Mouse (Mus musculus): ENCODE data around the gene Pus10.
A peak's percentile ranks its signal among the peaks of the same experiment; 100 is the strongest.

Pus10 gene

GRCm38 (mm10) chr11:23676100-23676499 is 10.6 kb downstream of the Pus10 start:
- Histone ChIP-seq H3K36me3 (ENCODE audit: control insufficient read depth, insufficient read depth, low read length, poor library complexity, severe bottlenecking) (peaks cover 3% of the 10 kb centered on the region; the same call in 1 of the 2 replicates), H3K27me3 (ENCODE audit: control insufficient read depth, insufficient read depth, low read length, poor library complexity, severe bottlenecking) (no peaks in the 10 kb centered on the region)
- no peak for DNase-seq (ENCODE audit: low read depth, low spot score)

GRCm38 (mm10) chr11:23679044-23679642 is 13.7 kb downstream of the Pus10 start:
- Histone ChIP-seq H3K36me3 (ENCODE audit: control insufficient read depth, insufficient read depth, low read length, poor library complexity, severe bottlenecking) (0 out of 2 replicates have a peak, but pooled peaks cover 3% of the 10 kb centered on the region), H3K27me3 (ENCODE audit: control insufficient read depth, insufficient read depth, low read length, poor library complexity, severe bottlenecking) (no peaks in the 10 kb centered on the region)
- DNase-seq (ENCODE audit: low read depth, low spot score) = peak; percentile 91

DNA sequence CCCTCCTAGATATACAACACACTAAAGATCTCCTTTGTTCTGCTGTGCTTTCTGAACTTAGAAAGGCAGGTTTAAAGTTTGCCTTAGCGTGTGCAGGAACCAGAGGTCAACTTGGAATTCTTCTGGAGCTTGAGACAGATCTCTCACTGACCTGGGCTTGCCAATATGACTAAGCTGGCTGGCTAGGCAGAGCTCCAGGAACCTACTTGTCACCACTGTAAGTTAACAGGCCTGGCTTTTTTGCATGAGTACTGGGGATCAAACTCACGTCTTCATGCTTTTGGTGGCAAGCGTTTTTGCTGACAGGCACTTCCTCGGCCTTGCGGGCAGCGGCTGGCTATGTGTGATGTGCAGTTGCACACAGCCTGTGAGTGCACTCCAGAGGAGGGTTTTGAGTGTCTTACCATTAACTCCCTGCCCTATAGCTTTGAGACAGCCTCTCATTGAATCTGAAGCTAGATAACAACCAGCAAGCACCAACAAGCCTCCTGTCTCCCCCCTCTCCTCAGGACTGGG is 15.0 kb downstream of the Pus10 start:
- DNase-seq (ENCODE audit: low read depth, low spot score) = no peak
- no peaks in the 10 kb centered on the region for H3K27me3 ChIP-seq (ENCODE audit: control insufficient read depth, insufficient read depth, low read length, poor library complexity, severe bottlenecking)
- H3K36me3 ChIP-seq (ENCODE audit: control insufficient read depth, insufficient read depth, low read length, poor library complexity, severe bottlenecking) = 0 out of 2 replicates have a peak, but pooled peaks cover 3% of the 10 kb centered on the region

- H3K36me3 ChIP-seq (ENCODE audit: control insufficient read depth, insufficient read depth, low read length, poor library complexity, severe bottlenecking) = no peaks in the 10 kb centered on the region
- DNase-seq (ENCODE audit: low read depth, low spot score) = peak; percentile 63
These were observed 17.1 kb downstream of the Pus10 start for GRCm38 (mm10) chr11:23682561-23682960.

DNA sequence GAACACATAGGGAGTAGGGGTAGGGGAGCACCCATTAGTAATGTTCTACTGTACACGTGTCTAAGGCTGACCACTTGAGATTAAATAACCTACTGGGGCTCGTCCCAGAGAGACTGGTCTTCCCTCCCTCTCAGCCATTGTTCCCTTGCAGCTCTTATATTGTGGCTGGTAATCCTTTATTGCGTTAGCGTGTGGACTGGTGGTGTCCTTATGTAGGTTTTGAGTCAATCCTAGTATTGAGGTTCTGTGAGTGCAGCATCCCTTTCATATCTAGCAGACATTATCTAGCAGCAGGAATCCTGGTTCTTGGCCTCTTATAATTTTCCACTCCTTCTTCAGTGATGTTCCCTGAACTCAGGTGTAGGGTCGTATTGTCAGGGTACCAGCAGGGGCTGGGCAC is 21.2 kb downstream of the Pus10 start:
- 0 out of 2 replicates have a peak, but pooled peaks cover 3% of the 10 kb centered on the region for H3K36me3 ChIP-seq (ENCODE audit: control insufficient read depth, insufficient read depth, low read length, poor library complexity, severe bottlenecking)
- H3K27me3 ChIP-seq (ENCODE audit: control insufficient read depth, insufficient read depth, low read length, poor library complexity, severe bottlenecking) = no peaks in the 10 kb centered on the region
- no peak for DNase-seq (ENCODE audit: low read depth, low spot score)

More at GRCm38 (mm10) chr11:23682561-23682960, 17.1 kb downstream of the Pus10 start:
- H3K27me3 ChIP-seq (ENCODE audit: control insufficient read depth, insufficient read depth, low read length, poor library complexity, severe bottlenecking) = no peaks in the 10 kb centered on the region

- H3K36me3 ChIP-seq (ENCODE audit: control insufficient read depth, insufficient read depth, low read length, poor library complexity, severe bottlenecking) = 0 out of 2 replicates have a peak, but pooled peaks cover 3% of the 10 kb centered on the region
- peak; percentile 48 for DNase-seq (ENCODE audit: low read depth, low spot score)
- H3K27me3 ChIP-seq (ENCODE audit: control insufficient read depth, insufficient read depth, low read length, poor library complexity, severe bottlenecking) = no peaks in the 10 kb centered on the region
These were observed 22.6 kb downstream of the Pus10 start for GRCm38 (mm10) chr11:23688060-23688459.

- no peaks in the 10 kb centered on the region for H3K27me3 ChIP-seq (ENCODE audit: control insufficient read depth, insufficient read depth, low read length, poor library complexity, severe bottlenecking)
- 0 out of 2 replicates have a peak, but pooled peaks cover 3% of the 10 kb centered on the region for H3K36me3 ChIP-seq (ENCODE audit: control insufficient read depth, insufficient read depth, low read length, poor library complexity, severe bottlenecking)
- DNase-seq (ENCODE audit: low read depth, low spot score) = no peak
These were observed 27.8 kb downstream of the Pus10 start for GRCm38 (mm10) chr11:23693286-23693685.

GRCm38 (mm10) chr11:23695847-23696246 is 30.4 kb downstream of the Pus10 start:
- no peaks in the 10 kb centered on the region for H3K36me3 ChIP-seq (ENCODE audit: control insufficient read depth, insufficient read depth, low read length, poor library complexity, severe bottlenecking)
- peak; percentile 22 for DNase-seq (ENCODE audit: low read depth, low spot score)

DNA sequence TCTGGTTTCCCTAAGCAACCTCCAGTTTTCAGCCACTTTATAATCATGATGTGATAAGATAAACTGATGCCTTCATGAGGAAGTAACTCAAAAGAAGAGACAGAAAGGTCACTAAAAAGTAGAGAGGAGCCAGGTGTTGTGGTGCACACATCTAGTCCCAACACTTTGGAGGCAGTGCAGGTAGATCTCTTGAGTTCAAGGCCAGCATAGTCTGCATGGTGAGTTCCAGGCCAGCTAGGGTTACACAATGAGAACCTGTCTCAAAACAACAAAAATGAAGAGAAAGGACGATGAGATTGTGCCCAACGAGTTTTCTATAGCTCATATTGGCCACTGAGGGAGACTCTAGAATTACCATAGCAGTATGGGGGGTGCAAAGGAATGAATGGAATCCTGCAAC is 33.1 kb downstream of the Pus10 start:
- H3K36me3 ChIP-seq (ENCODE audit: control insufficient read depth, insufficient read depth, low read length, poor library complexity, severe bottlenecking) = no peaks in the 10 kb centered on the region
- no peaks in the 10 kb centered on the region for H3K27me3 ChIP-seq (ENCODE audit: control insufficient read depth, insufficient read depth, low read length, poor library complexity, severe bottlenecking)
- no peak for DNase-seq (ENCODE audit: low read depth, low spot score)

More at GRCm38 (mm10) chr11:23695847-23696246, 30.4 kb downstream of the Pus10 start:
- H3K27me3 ChIP-seq (ENCODE audit: control insufficient read depth, insufficient read depth, low read length, poor library complexity, severe bottlenecking) = no peaks in the 10 kb centered on the region

DNA sequence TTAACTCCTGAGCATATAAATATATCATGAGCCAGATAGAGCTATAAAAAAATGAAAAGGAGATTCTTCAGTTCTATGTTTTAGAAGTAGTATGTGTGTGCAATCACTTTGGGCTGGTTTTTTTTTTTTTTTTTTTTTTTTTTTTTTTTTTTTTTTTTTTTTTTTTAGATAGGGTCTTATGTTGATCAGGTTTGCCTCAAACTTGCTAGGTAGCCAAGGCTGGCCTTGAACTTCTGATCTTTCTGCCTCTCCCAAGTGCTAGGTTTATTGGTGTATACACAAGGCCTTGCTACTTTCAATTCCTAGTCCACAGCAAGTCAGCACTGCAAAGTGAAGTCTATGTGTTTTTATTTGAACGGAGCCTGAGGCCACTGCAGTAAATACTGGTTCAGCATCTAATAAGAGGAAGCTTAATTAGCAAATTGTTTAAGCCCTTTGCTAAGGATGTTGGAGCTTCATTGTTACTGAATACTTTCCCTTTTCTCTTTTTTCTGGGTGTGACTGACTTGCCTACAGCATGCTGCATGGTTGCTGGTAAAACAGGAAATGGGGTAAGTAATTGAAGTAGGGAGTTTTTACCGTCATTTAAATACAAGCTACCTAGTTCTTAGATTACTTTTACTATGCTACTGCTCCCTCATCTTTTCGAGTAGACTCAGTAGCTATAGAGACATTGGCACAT is 34.1 kb downstream of the Pus10 start:
- DNase-seq (ENCODE audit: low read depth, low spot score) = peak; percentile 68
- no peaks in the 10 kb centered on the region for H3K36me3 ChIP-seq (ENCODE audit: control insufficient read depth, insufficient read depth, low read length, poor library complexity, severe bottlenecking)

DNA sequence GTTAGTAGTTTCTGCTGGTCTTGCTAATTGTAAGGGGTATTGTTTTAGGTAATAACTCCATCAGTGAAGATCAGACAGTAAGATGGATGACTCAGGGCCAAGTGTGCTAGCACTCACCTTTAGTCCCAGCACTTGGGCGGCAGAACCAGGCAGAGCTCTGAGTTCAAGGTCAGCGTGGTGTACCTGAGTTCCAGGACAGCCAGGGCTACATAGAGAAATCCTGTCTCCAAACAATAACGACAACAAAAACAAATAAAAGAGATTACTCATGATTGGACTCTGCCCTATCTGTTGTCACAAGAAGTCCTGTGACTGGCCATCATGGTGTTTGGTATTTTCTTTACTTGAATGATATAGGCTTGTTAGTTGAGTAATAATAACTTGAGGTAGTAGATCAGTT is 36.4 kb downstream of the Pus10 start:
- no peaks in the 10 kb centered on the region for H3K36me3 ChIP-seq (ENCODE audit: control insufficient read depth, insufficient read depth, low read length, poor library complexity, severe bottlenecking)
- H3K27me3 ChIP-seq (ENCODE audit: control insufficient read depth, insufficient read depth, low read length, poor library complexity, severe bottlenecking) = no peaks in the 10 kb centered on the region
- no peak for DNase-seq (ENCODE audit: low read depth, low spot score)

More for the DNA sequence above, 34.1 kb downstream of the Pus10 start:
- no peaks in the 10 kb centered on the region for H3K27me3 ChIP-seq (ENCODE audit: control insufficient read depth, insufficient read depth, low read length, poor library complexity, severe bottlenecking)

DNA sequence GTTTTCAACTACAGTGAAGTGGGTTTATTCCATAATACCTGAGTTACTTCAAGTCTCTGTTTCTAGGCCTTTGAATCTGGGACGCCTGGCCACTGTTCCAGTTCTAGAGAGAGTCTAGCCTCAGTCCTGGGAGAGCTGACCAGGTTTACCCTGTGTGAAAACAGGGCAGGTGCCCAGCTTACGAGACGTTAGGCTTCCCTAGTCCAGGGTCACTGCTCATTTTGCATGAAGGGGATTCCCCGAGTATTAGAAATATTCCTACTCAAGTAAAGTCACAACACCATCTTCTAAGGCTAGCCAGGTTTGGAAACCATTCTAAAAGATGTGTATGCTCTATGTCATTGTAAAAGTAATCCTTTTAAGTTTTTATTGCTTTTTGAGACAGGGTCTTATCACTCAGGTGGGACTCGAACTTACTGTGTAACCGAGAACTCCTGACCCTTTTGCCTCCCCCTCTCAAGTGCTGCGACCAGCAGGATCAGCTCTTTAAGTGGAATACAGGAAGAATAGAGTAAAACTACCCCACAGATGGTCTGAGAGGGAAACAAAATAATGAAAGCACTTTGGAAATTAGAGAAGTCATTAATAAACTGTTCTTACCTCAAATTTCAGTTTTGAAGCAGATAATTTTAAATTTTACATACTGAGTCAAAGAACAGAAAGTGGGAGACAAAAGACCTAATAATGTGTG is 39.3 kb downstream of the Pus10 start:
- DNase-seq (ENCODE audit: low read depth, low spot score) = no peak
- H3K36me3 ChIP-seq (ENCODE audit: control insufficient read depth, insufficient read depth, low read length, poor library complexity, severe bottlenecking) = no peaks in the 10 kb centered on the region

GRCm38 (mm10) chr11:23712299-23712698 is 46.8 kb downstream of the Pus10 start:
- H3K36me3 ChIP-seq (ENCODE audit: control insufficient read depth, insufficient read depth, low read length, poor library complexity, severe bottlenecking) = peaks cover 10% of the 10 kb centered on the region
- no peak for DNase-seq (ENCODE audit: low read depth, low spot score)
- H3K27me3 ChIP-seq (ENCODE audit: control insufficient read depth, insufficient read depth, low read length, poor library complexity, severe bottlenecking) = no peaks in the 10 kb centered on the region

More for the DNA sequence above, 39.3 kb downstream of the Pus10 start:
- H3K27me3 ChIP-seq (ENCODE audit: control insufficient read depth, insufficient read depth, low read length, poor library complexity, severe bottlenecking) = no peaks in the 10 kb centered on the region

- no peak for DNase-seq (ENCODE audit: low read depth, low spot score)
- H3K27me3 ChIP-seq (ENCODE audit: control insufficient read depth, insufficient read depth, low read length, poor library complexity, severe bottlenecking) = no peaks in the 10 kb centered on the region
These were observed 53.4 kb downstream of the Pus10 start for GRCm38 (mm10) chr11:23718856-23719255.

GRCm38 (mm10) chr11:23719825-23720224 is 54.4 kb downstream of the Pus10 start:
- no peak for DNase-seq (ENCODE audit: low read depth, low spot score)
- peaks cover 3% of the 10 kb centered on the region; the same call in 1 of the 2 replicates for H3K36me3 ChIP-seq (ENCODE audit: control insufficient read depth, insufficient read depth, low read length, poor library complexity, severe bottlenecking)
- no peaks in the 10 kb centered on the region for H3K27me3 ChIP-seq (ENCODE audit: control insufficient read depth, insufficient read depth, low read length, poor library complexity, severe bottlenecking)

More at GRCm38 (mm10) chr11:23718856-23719255, 53.4 kb downstream of the Pus10 start:
- peaks cover 5% of the 10 kb centered on the region; the same call in 1 of the 2 replicates for H3K36me3 ChIP-seq (ENCODE audit: control insufficient read depth, insufficient read depth, low read length, poor library complexity, severe bottlenecking)
